Mouse (Mus musculus) ES-Bruce4 (cell line): ENCODE data around the gene Hnf1a.

Experiments used
- CTCF ChIP-seq: IDR thresholded peaks from one replicate; pipeline ENCODE4 v1.8.1; 2011; ENCODE audit warnings: low read depth, low read length
- EP300 ChIP-seq: IDR thresholded peaks from 2 replicates; pipeline ENCODE4 v1.6.1; 2011; ENCODE audit warnings: low read depth, low read length; ENCODE audit not compliant: insufficient read depth
- POLR2A ChIP-seq: IDR thresholded peaks from one replicate; pipeline ENCODE4 v1.8.1; 2011; ENCODE audit warnings: low read length; ENCODE audit not compliant: insufficient read depth

- TF ChIP-seq CTCF (no peak), EP300 (no peak), POLR2A (no peak)
Measured at GRCm38 (mm10) chr5:114969064-114969463, 1.8 kb downstream of the Hnf1a start.
